Mouse (Mus musculus) lung, embryonic 15.5 days (tissue): ENCODE results near the gene Rnf141. TPM values are rescaled to one million over a fixed set of nuclear protein-coding genes. Genes with fewer than 3 reads are reported as not detected.

Experiments
- ATAC-seq: fragments of 200-750 bp; cut with Nextera tagmentation; 2 replicates; pipeline ENCODE4 v1.8.0; 2017; ENCODE audit warnings: moderate number of reproducible peaks, borderline replicate concordance; ENCODE audit not compliant: low FRiP score, low TSS enrichment; ENCODE audit errors: extremely low read depth
- H3K27ac ChIP-seq: fragments of 300-500 bp; sonication (generic); 2 replicates; pipeline ENCODE4 v1.5.1; 2015; ENCODE audit warnings: moderate library complexity, mild to moderate bottlenecking, inconsistent platforms
- H3K27me3 ChIP-seq: fragments of 300-500 bp; sonication (generic); 2 replicates; pipeline ENCODE4 v1.6.1; 2015; ENCODE audit warnings: inconsistent platforms
- H3K36me3 ChIP-seq: fragments of 300-500 bp; sonication (generic); 2 replicates; pipeline ENCODE4 v1.6.1; 2015; ENCODE audit warnings: inconsistent platforms
- H3K4me1 ChIP-seq: fragments of 300-500 bp; sonication (generic); 2 replicates; pipeline ENCODE4 v1.6.1; 2015; ENCODE audit warnings: inconsistent platforms
- H3K4me2 ChIP-seq: fragments of 300-500 bp; sonication (generic); 2 replicates; pipeline ENCODE4 v1.6.1; 2015; ENCODE audit warnings: inconsistent platforms, mild to moderate bottlenecking, moderate library complexity
- H3K4me3 ChIP-seq: fragments of 300-500 bp; sonication (generic); 2 replicates; pipeline ENCODE4 v1.5.1; 2015; ENCODE audit warnings: mild to moderate bottlenecking, inconsistent platforms
- H3K9ac ChIP-seq: fragments of 300-500 bp; sonication (generic); 2 replicates; pipeline ENCODE4 v1.6.1; 2015; ENCODE audit warnings: inconsistent platforms
- H3K9me3 ChIP-seq: fragments of 300-500 bp; sonication (generic); 2 replicates; pipeline ENCODE4 v1.6.1; 2016; ENCODE audit warnings: inconsistent platforms
- WGBS: fragments of 180-500 bp; shearing (Covaris S2); methylation state at CpG from one replicate; pipeline ENCODE4 v1.1.7; 2015; 5-methylcytosine and 5-hydroxymethylcytosine counted together
- polyA plus RNA-seq: library from polyadenylated mRNA; unstranded; fragments of >200 nt; fragmentation: Nextera tagmentation; extraction: Ambion mirVana; gene quantifications from 2 replicates; pipeline ENCODE4 v1.2.1, GENCODE M21; 2015

Gene Rnf141
- 34.1 and 38.8 TPM in 2 replicates for polyA plus RNA-seq

- ATAC-seq, result peak; percentile 89
- H3K36me3 ChIP-seq, result no peaks in the 10 kb centered on the region
- H3K4me3 ChIP-seq, result peak within 1 kb of the TSS; percentile 96
- under 1% methylated on average over 42 of the region's 42 CpGs for WGBS
- peak within 1 kb of the TSS; percentile 96 for H3K27ac ChIP-seq
- peak within 1 kb of the TSS; percentile 86 for H3K4me2 ChIP-seq
- H3K4me1 ChIP-seq, result peaks cover 15% of the 10 kb centered on the region; the same call in 1 of the 2 replicates
- no peaks in the 10 kb centered on the region for H3K9me3 ChIP-seq
- peak within 1 kb of the TSS; percentile 87 for H3K9ac ChIP-seq
- no peaks in the 10 kb centered on the region for H3K27me3 ChIP-seq
Observed at GRCm38 (mm10) chr7:110843916-110844874, at the start of gene Rnf141. Gene Rnf141 (minus strand): TSS chr7:110844457.

- H3K4me3 ChIP-seq, result no peak overlapping the region
- no peak overlapping the region for H3K27ac ChIP-seq
- no peak overlapping the region for H3K4me2 ChIP-seq
- no peak for ATAC-seq
- WGBS, result 64% methylated on average over 9 of the region's 9 CpGs
- 0 out of 2 replicates have a peak, but pooled peaks cover 6% of the 10 kb centered on the region for H3K4me1 ChIP-seq
- H3K36me3 ChIP-seq, result no peaks in the 10 kb centered on the region
- no peak overlapping the region for H3K9ac ChIP-seq
- no peaks in the 10 kb centered on the region for H3K9me3 ChIP-seq
- no peaks in the 10 kb centered on the region for H3K27me3 ChIP-seq
Observed at GRCm38 (mm10) chr7:110891501-110891986, 47.3 kb upstream of the Rnf141 start.

- Histone ChIP-seq H3K27me3 (no peaks in the 10 kb centered on the region), H3K4me1 (no peaks in the 10 kb centered on the region), H3K27ac (no peak overlapping the region), H3K4me3 (no peak overlapping the region), H3K9me3 (no peaks in the 10 kb centered on the region), H3K4me2 (no peak overlapping the region), H3K9ac (no peak overlapping the region), H3K36me3 (no peaks in the 10 kb centered on the region)
- 70% methylated on average over 2 of the region's 2 CpGs for WGBS
- ATAC-seq, result no peak
Observed at GRCm38 (mm10) chr7:110881746-110882333, 37.6 kb upstream of the Rnf141 start.

GRCm38 (mm10) chr7:110878028-110878427 lies 33.8 kb upstream of the Rnf141 start:
- Histone ChIP-seq H3K4me2 (no peak overlapping the region), H3K9me3 (no peaks in the 10 kb centered on the region), H3K4me1 (no peaks in the 10 kb centered on the region), H3K4me3 (no peak overlapping the region), H3K27me3 (no peaks in the 10 kb centered on the region), H3K27ac (peak overlapping the region; percentile 78), H3K36me3 (peaks cover 6% of the 10 kb centered on the region; the same call in 1 of the 2 replicates), H3K9ac (no peak overlapping the region)
- 82% methylated on average over 4 of the region's 4 CpGs for WGBS
- ATAC-seq, result no peak

- WGBS, result 32% methylated on average over 4 of the region's 4 CpGs
- Histone ChIP-seq H3K9me3 (no peaks in the 10 kb centered on the region), H3K4me1 (no peaks in the 10 kb centered on the region), H3K4me2 (no peak overlapping the region), H3K9ac (no peak overlapping the region), H3K4me3 (no peak overlapping the region), H3K36me3 (peaks cover 6% of the 10 kb centered on the region; the same call in 1 of the 2 replicates), H3K27me3 (no peaks in the 10 kb centered on the region), H3K27ac (peak overlapping the region; percentile 78)
- peak; percentile 73 for ATAC-seq
Observed at GRCm38 (mm10) chr7:110876965-110877364, 32.7 kb upstream of the Rnf141 start.

- ATAC-seq, result no peak
- Histone ChIP-seq H3K4me2 (no peak overlapping the region), H3K27me3 (no peaks in the 10 kb centered on the region), H3K4me3 (no peak overlapping the region), H3K27ac (no peak overlapping the region), H3K36me3 (no peaks in the 10 kb centered on the region; the same call in 1 of the 2 replicates), H3K4me1 (peaks cover 10% of the 10 kb centered on the region), H3K9me3 (no peaks in the 10 kb centered on the region), H3K9ac (no peak overlapping the region)
- 75% methylated on average over 5 of the region's 5 CpGs for WGBS
Observed at GRCm38 (mm10) chr7:110868807-110869206, 24.6 kb upstream of the Rnf141 start.

GRCm38 (mm10) chr7:110867116-110867515 lies 22.9 kb upstream of the Rnf141 start:
- Histone ChIP-seq H3K36me3 (no peaks in the 10 kb centered on the region; the same call in 1 of the 2 replicates), H3K4me3 (no peak overlapping the region), H3K27me3 (no peaks in the 10 kb centered on the region), H3K4me1 (peaks cover 10% of the 10 kb centered on the region), H3K9ac (no peak overlapping the region), H3K4me2 (no peak overlapping the region), H3K27ac (no peak overlapping the region), H3K9me3 (no peaks in the 10 kb centered on the region)
- ATAC-seq, result no peak
- 82% methylated on average over 6 of the region's 6 CpGs for WGBS

- no peak overlapping the region for H3K27ac ChIP-seq
- H3K4me3 ChIP-seq, result no peak overlapping the region
- H3K9me3 ChIP-seq, result no peaks in the 10 kb centered on the region
- ATAC-seq, result no peak
- H3K36me3 ChIP-seq, result no peaks in the 10 kb centered on the region; the same call in 1 of the 2 replicates
- 88% methylated on average over 3 of the region's 3 CpGs for WGBS
- no peak overlapping the region for H3K4me2 ChIP-seq
- H3K27me3 ChIP-seq, result no peaks in the 10 kb centered on the region
- no peak overlapping the region for H3K9ac ChIP-seq
- H3K4me1 ChIP-seq, result peaks cover 10% of the 10 kb centered on the region
Observed at GRCm38 (mm10) chr7:110866021-110866420, 21.8 kb upstream of the Rnf141 start.

GRCm38 (mm10) chr7:110865570-110865969 lies 21.3 kb upstream of the Rnf141 start:
- Histone ChIP-seq H3K36me3 (no peaks in the 10 kb centered on the region; the same call in 1 of the 2 replicates), H3K27me3 (no peaks in the 10 kb centered on the region), H3K27ac (no peak overlapping the region), H3K4me1 (peaks cover 10% of the 10 kb centered on the region), H3K9me3 (no peaks in the 10 kb centered on the region), H3K4me2 (no peak overlapping the region), H3K9ac (no peak overlapping the region), H3K4me3 (no peak overlapping the region)
- no peak for ATAC-seq
- 54% methylated on average over 6 of the region's 6 CpGs for WGBS

- H3K9ac ChIP-seq, result no peak overlapping the region
- ATAC-seq, result peak; percentile 57; the same call in 1 of the 2 replicates
- H3K27me3 ChIP-seq, result no peaks in the 10 kb centered on the region
- 0 out of 2 replicates have a peak overlapping the region, but pooled peaks have one; percentile 21 for H3K27ac ChIP-seq
- H3K4me2 ChIP-seq, result peak overlapping the region; percentile 19
- no peaks in the 10 kb centered on the region; the same call in 1 of the 2 replicates for H3K36me3 ChIP-seq
- 11% methylated on average over 10 of the region's 10 CpGs for WGBS
- peaks cover 13% of the 10 kb centered on the region for H3K4me1 ChIP-seq
- no peak overlapping the region for H3K4me3 ChIP-seq
- no peaks in the 10 kb centered on the region for H3K9me3 ChIP-seq
Observed at GRCm38 (mm10) chr7:110865038-110865437, 20.8 kb upstream of the Rnf141 start.

GRCm38 (mm10) chr7:110862751-110863289 lies 18.6 kb upstream of the Rnf141 start, which contains the start of gene Lyve1:
Gene Lyve1 (minus strand): TSS chr7:110863239.
- Histone ChIP-seq H3K27ac (peak within 1 kb of the TSS; percentile 38), H3K4me3 (peak within 1 kb of the TSS; percentile 24), H3K36me3 (no peaks in the 10 kb centered on the region), H3K4me2 (peak within 1 kb of the TSS; percentile 15; the same call in 1 of the 2 replicates), H3K4me1 (peaks cover 23% of the 10 kb centered on the region), H3K9me3 (no peaks in the 10 kb centered on the region), H3K9ac (peak within 1 kb of the TSS; percentile 36), H3K27me3 (no peaks in the 10 kb centered on the region)
- ATAC-seq, result no peak
- whole genome bisulfite sequencing, result 60% methylated on average over 12 of the region's 12 CpGs
